Mouse (Mus musculus): ENCODE data around the gene Prr15. TPM values are rescaled to one million over a fixed set of nuclear protein-coding genes. Genes with fewer than 3 reads are reported as not detected.

Gene Prr15
- polyA plus RNA-seq, 1 experiment from 2014 or later, result 0.96 TPM

GRCm38 (mm10) chr6:54333652-54334396 lies 8.2 kb downstream of the Prr15 start:
- WGBS, result 35% methylated on average over 9 of the region's 9 CpGs
- peaks cover 58% of the 10 kb centered on the region for H3K27me3 ChIP-seq (ENCODE audit: low read depth, poor library complexity, severe bottlenecking)
- H3K27ac ChIP-seq (replicated peaks), result no peak overlapping the region
- no peak for DNase-seq (ENCODE audit: low spot score)
- H3K9me3 ChIP-seq (replicated peaks), result no peaks in the 10 kb centered on the region
- H3K4me1 ChIP-seq, result peaks cover 24% of the 10 kb centered on the region
- no peak overlapping the region for H3K4me3 ChIP-seq
- H3K36me3 ChIP-seq, result no peaks in the 10 kb centered on the region

GRCm38 (mm10) chr6:54337321-54337720 lies 11.7 kb downstream of the Prr15 start:
- Histone ChIP-seq H3K27ac (replicated peaks) (no peak overlapping the region), H3K4me1 (peaks cover 16% of the 10 kb centered on the region), H3K9me3 (replicated peaks) (no peaks in the 10 kb centered on the region), H3K36me3 (no peaks in the 10 kb centered on the region), H3K27me3 (ENCODE audit: low read depth, poor library complexity, severe bottlenecking) (peaks cover 34% of the 10 kb centered on the region), H3K4me3 (no peak overlapping the region)
- DNase-seq (ENCODE audit: low spot score), result no peak
- WGBS, result 88% methylated on average over 6 of the region's 6 CpGs

DNA sequence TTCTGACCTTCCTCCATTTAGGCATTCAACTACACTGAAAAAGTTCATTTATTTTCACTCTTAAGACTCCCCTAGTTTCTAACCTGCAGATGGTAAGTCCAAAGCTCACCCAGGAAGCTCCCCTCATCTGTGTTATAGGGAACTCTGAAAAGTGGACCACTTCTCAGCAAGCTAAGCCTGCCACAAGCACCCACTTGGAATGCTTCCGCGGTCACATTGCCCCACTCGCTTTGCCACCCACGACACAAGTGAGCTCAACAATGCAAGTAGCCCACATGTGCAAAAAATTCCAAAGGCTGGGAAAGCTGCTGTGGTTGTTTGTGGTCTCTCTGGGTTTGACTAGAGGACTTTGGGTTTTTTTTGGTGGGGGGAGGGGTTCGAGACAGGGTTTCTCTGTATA lies 15.5 kb downstream of the Prr15 start:
- H3K4me3 ChIP-seq, result no peak overlapping the region
- no peaks in the 10 kb centered on the region for H3K9me3 ChIP-seq (replicated peaks)
- 92% methylated on average over 5 of the region's 5 CpGs for WGBS

DNA sequence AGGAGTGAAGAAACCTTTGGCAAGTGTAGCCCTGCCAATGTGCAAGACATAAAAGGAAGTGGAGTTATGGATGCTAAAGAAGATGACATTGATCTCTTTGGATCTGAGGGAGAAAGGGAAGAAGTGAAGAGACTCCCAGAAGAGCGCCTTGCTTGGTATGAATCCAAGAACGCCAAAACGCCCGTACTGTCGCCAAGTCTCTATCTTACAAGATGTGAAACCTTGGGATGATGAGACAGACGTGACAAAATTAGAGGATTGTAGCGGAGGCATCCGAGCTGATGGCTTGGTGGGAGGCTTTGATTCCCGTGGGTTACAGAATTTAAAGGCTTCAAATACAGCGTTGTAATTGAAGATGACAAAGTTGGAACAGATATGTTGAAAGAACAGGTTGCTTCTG lies 16.6 kb downstream of the Prr15 start:
- 92% methylated on average over 10 of the region's 10 CpGs for WGBS
- Histone ChIP-seq H3K4me3 (no peak overlapping the region), H3K9me3 (replicated peaks) (no peaks in the 10 kb centered on the region), H3K36me3 (no peaks in the 10 kb centered on the region), H3K27me3 (ENCODE audit: low read depth, poor library complexity, severe bottlenecking) (no peaks in the 10 kb centered on the region), H3K4me1 (no peaks in the 10 kb centered on the region), H3K27ac (replicated peaks) (no peak overlapping the region)
- DNase-seq (ENCODE audit: low spot score), result no peak

More for the DNA sequence above, 15.5 kb downstream of the Prr15 start:
- Histone ChIP-seq H3K4me1 (no peaks in the 10 kb centered on the region), H3K27ac (replicated peaks) (no peak overlapping the region), H3K27me3 (ENCODE audit: low read depth, poor library complexity, severe bottlenecking) (0 out of 2 replicates have a peak, but pooled peaks cover 6% of the 10 kb centered on the region), H3K36me3 (no peaks in the 10 kb centered on the region)
- no peak for DNase-seq (ENCODE audit: low spot score)

- no peaks in the 10 kb centered on the region for H3K27me3 ChIP-seq (ENCODE audit: low read depth, poor library complexity, severe bottlenecking)
- WGBS, result 86% methylated on average over 5 of the region's 5 CpGs
- no peaks in the 10 kb centered on the region for H3K36me3 ChIP-seq
- no peaks in the 10 kb centered on the region for H3K9me3 ChIP-seq (replicated peaks)
- H3K27ac ChIP-seq (replicated peaks), result no peak overlapping the region
- H3K4me1 ChIP-seq, result peaks cover 8% of the 10 kb centered on the region
- H3K4me3 ChIP-seq, result no peak overlapping the region
- no peak for DNase-seq (ENCODE audit: low spot score)
These were observed 26.2 kb downstream of the Prr15 start for GRCm38 (mm10) chr6:54351860-54352259.

DNA sequence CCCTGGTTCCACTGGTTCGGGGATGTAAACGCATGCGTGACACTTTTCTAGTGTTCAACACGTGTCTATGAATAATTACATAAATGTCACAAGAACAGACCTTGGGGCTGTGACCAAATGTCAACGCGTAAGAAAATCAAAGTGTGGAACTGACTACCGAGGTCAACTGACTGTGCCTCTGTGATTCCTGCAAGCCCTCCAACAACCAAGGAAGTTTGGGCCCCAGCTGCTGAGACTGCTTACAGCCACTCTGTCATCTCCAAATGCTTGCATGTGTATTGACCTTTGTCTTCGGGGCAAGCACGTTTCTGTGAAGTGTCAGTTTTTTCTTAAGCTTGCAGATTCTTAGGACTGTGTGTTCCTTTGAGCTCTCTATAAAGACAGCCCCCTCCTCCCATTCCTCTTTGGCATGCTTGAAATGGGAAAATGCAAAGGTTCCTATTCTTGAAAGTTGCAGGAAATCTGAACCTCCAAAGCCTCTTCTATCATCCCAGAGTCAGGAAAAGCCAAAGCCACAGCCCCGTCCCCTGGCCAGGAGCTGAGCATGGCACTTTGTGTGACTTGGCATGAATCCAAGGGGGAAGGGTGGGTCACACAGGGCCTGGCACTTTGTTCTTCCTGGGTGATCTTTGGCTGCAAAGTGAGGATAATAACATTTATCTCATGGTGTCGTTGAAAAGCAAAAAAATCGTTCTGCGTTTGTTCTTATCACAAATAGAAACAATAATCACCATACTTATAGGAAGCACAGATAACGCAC lies 27.5 kb downstream of the Prr15 start:
- H3K9me3 ChIP-seq (replicated peaks), result no peaks in the 10 kb centered on the region
- H3K36me3 ChIP-seq, result no peaks in the 10 kb centered on the region
- no peak overlapping the region for H3K27ac ChIP-seq (replicated peaks)
- DNase-seq (ENCODE audit: low spot score), result no peak
- no peaks in the 10 kb centered on the region for H3K27me3 ChIP-seq (ENCODE audit: low read depth, poor library complexity, severe bottlenecking)
- 79% methylated on average over 14 of the region's 14 CpGs for WGBS
- H3K4me3 ChIP-seq, result no peak overlapping the region
- peaks cover 8% of the 10 kb centered on the region for H3K4me1 ChIP-seq

- H3K27me3 ChIP-seq (ENCODE audit: low read depth, poor library complexity, severe bottlenecking), result no peaks in the 10 kb centered on the region
- H3K9me3 ChIP-seq (replicated peaks), result no peaks in the 10 kb centered on the region
- H3K4me3 ChIP-seq, result no peak overlapping the region
- H3K4me1 ChIP-seq, result peaks cover 8% of the 10 kb centered on the region
- no peak overlapping the region for H3K27ac ChIP-seq (replicated peaks)
- H3K36me3 ChIP-seq, result no peaks in the 10 kb centered on the region
- 86% methylated on average over 5 of the region's 5 CpGs for WGBS
- DNase-seq (ENCODE audit: low spot score), result no peak
These were observed 28.1 kb downstream of the Prr15 start for GRCm38 (mm10) chr6:54353698-54354097.

DNA sequence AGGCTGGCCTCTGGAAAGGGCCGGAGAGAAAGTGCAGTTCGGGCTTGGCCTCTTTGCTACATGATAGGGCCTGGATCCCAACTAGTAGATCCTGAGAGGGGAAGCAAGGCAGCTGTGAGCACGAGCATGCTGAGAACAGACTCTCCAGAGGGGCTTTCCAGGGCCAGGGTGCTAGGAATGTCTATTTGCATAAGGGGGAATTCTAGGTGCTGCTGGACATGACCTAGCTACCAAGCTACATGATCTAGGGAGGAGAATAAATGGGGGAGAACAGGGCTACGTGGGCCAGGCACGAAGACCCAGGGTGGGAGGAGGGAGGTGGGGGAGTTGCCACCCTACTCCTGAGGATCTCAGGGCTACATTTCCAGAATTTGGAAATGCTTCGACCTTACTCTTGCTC lies 30.0 kb downstream of the Prr15 start:
- H3K27me3 ChIP-seq (ENCODE audit: low read depth, poor library complexity, severe bottlenecking), result no peaks in the 10 kb centered on the region
- DNase-seq (ENCODE audit: low spot score), result no peak

GRCm38 (mm10) chr6:54362526-54363324 lies 37.1 kb downstream of the Prr15 start:
- no peak for DNase-seq (ENCODE audit: low spot score)
- no peaks in the 10 kb centered on the region for H3K36me3 ChIP-seq
- 89% methylated on average over 12 of the region's 12 CpGs for WGBS
- no peaks in the 10 kb centered on the region; the same call in 1 of the 2 replicates for H3K9me3 ChIP-seq (replicated peaks)
- H3K27me3 ChIP-seq (ENCODE audit: low read depth, poor library complexity, severe bottlenecking), result peaks cover 15% of the 10 kb centered on the region
- H3K4me3 ChIP-seq, result no peak overlapping the region
- no peak overlapping the region for H3K27ac ChIP-seq (replicated peaks)
- peaks cover 14% of the 10 kb centered on the region for H3K4me1 ChIP-seq

More for the DNA sequence above, 30.0 kb downstream of the Prr15 start:
- Histone ChIP-seq H3K27ac (replicated peaks) (no peak overlapping the region), H3K4me1 (peaks cover 8% of the 10 kb centered on the region), H3K9me3 (replicated peaks) (no peaks in the 10 kb centered on the region; the same call in 1 of the 2 replicates), H3K4me3 (no peak overlapping the region), H3K36me3 (no peaks in the 10 kb centered on the region)
- WGBS, result 79% methylated on average over 6 of the region's 6 CpGs

- peaks cover 20% of the 10 kb centered on the region for H3K4me1 ChIP-seq
- H3K27me3 ChIP-seq (ENCODE audit: low read depth, poor library complexity, severe bottlenecking), result peaks cover 23% of the 10 kb centered on the region
- DNase-seq (ENCODE audit: low spot score), result peak; percentile 36
- no peak overlapping the region; the same call in 1 of the 2 replicates for H3K27ac ChIP-seq (replicated peaks)
- H3K9me3 ChIP-seq (replicated peaks), result no peaks in the 10 kb centered on the region; the same call in 1 of the 2 replicates
- 49% methylated on average over 12 of the region's 12 CpGs for WGBS
- no peaks in the 10 kb centered on the region for H3K36me3 ChIP-seq
- H3K4me3 ChIP-seq, result no peak overlapping the region
These were observed 38.9 kb downstream of the Prr15 start for GRCm38 (mm10) chr6:54364406-54365136.

GRCm38 (mm10) chr6:54366607-54367006 lies 41.0 kb downstream of the Prr15 start:
- peaks cover 35% of the 10 kb centered on the region for H3K4me1 ChIP-seq
- 87% methylated on average over 5 of the region's 5 CpGs for WGBS
- no peak overlapping the region for H3K4me3 ChIP-seq
- no peaks in the 10 kb centered on the region for H3K9me3 ChIP-seq (replicated peaks)
- no peaks in the 10 kb centered on the region for H3K36me3 ChIP-seq
- peaks cover 30% of the 10 kb centered on the region for H3K27me3 ChIP-seq (ENCODE audit: low read depth, poor library complexity, severe bottlenecking)
- no peak overlapping the region for H3K27ac ChIP-seq (replicated peaks)
- no peak for DNase-seq (ENCODE audit: low spot score)

DNA sequence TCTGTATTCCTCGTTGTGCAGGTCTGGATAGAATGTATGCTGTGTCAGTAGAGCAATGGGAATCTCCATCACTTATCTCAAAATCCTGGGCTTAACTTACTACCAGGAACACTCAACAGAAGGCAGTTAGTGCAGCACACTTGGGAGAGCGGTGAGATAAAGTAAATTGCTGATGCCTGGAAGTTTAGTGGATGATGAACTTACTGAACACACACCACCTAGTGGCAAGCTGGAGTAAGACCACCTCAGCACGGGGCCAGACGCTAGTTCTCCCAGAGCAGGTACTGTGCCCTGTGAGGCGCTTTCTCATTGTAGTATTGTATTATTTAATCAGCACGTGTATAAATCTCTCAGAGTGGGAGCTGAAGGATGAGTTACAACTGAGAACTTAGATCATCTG lies 42.4 kb downstream of the Prr15 start:
- Histone ChIP-seq H3K36me3 (no peaks in the 10 kb centered on the region), H3K27ac (replicated peaks) (0 out of 2 replicates have a peak overlapping the region, but pooled peaks have one; percentile 14), H3K4me1 (peaks cover 35% of the 10 kb centered on the region), H3K4me3 (no peak overlapping the region), H3K27me3 (ENCODE audit: low read depth, poor library complexity, severe bottlenecking) (peaks cover 30% of the 10 kb centered on the region), H3K9me3 (replicated peaks) (no peaks in the 10 kb centered on the region)
- DNase-seq (ENCODE audit: low spot score), result peak; percentile 66
- 10% methylated on average over 6 of the region's 6 CpGs for WGBS
